Mouse (Mus musculus): ENCODE measurements around the gene Plxna2.
A peak's percentile ranks its signal among the peaks of the same experiment; 100 is the strongest.

- TF ChIP-seq CTCF (IDR thresholded peaks at IDR 0.05) (peak; percentile 92), EP300 (IDR thresholded peaks at IDR 0.05) (no peak)
Observed at GRCm38 (mm10) chr1:194816913-194817312, 198.9 kb downstream of the Plxna2 start.
